Mouse (Mus musculus) CD4-positive helper T cell, adult 2 months (primary cell): ENCODE data around the gene Efhc2.

Experiments
- DNase-seq: peaks from one replicate; pipeline ENCODE4 v3.0.0-alpha.2; 2012; ENCODE audit warnings: low read depth, missing footprints, low spot score

The Efhc2 gene

DNA sequence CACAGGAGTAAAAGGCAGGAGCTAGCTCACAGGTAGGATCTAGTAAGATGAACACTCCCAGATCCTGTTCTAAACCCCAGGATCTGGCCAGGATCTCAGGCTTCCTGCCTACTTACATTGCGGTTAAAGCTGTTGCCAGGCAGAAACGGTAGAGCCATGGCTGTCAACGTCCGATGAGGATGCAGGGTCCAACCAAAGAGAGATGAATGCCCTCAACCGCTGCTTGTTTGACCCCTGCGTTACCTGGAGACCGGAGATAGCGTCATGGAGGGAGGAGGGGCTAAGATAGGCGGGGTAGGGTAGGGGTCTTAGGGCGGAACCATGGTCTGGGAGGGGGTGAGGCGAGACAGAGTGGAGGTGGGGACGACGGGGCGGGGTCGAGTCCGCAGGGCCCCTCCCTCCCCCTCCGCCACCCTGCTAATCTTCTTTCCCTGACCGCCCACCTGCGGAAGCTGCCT is at the start of gene Efhc2:
Gene Efhc2, minus strand, starts transcription at position 243 of the 458 bp plus-strand sequence.
- DNase-seq, result no peak

DNA sequence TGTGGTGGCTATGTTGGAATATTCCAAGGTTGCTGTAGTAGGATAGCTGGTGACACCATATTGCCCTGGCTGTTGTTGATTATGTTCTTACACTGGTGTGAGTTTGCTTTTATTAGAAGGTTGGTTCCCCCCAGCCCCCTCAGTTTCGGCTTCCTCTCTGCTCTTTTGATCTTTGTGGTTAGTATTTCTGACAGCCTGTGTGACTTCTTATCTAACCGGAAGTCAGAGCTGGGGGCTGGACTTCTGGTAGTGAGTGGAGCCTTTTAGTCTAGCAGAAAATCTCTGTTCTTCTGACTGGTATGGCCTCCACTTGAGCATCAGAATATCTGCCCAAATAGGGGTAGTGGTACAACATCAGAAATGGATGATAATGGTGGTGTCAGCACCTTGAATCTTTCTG is 45.9 kb upstream of the Efhc2 start:
- DNase-seq, result peak; percentile 34

DNA sequence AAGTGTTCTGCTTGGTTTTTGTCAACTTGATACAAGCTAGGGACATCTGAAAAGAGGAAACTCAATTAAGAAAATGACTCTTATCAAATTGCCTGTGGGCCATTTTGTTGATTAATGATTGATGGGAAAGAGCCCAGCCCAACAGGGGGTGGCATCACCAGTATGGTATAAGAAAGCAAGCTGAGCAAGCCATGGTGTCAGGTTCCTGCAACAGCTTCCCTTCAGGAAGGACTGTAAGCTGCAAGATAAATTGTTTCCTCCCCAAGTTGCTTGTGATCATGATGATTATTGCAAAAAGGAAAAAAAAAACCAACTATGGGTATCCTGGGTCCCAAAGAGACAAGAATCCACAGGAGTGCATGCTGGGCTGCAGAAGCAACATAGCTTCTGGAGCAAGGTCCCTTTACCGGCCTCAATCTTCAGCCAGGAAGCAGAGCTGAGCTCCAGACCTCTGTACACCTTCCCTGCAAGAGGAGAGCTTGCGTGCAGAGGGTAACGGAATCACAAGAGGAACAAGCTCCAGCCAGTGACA is 18.8 kb downstream of the Efhc2 start:
- DNase-seq, result no peak

DNA sequence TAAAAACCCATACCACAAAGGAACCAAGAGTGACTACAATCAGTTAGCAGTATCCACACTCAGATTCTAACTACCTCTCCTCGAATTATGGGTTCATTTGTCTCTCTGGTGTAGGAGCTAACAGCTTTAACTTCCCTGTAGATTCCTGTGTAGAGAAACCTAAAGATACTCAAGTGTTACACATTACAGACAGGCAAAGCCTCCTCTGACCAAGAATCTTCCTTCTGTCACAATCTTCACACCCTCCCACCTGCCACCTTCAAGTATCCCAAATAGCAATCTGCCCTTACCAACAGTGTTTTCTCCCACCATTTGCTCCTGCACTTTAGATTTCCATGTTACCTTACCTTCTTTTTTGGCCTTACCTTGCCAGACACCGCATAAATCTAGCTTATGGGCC is 35.3 kb downstream of the Efhc2 start:
- no peak for DNase-seq

DNA sequence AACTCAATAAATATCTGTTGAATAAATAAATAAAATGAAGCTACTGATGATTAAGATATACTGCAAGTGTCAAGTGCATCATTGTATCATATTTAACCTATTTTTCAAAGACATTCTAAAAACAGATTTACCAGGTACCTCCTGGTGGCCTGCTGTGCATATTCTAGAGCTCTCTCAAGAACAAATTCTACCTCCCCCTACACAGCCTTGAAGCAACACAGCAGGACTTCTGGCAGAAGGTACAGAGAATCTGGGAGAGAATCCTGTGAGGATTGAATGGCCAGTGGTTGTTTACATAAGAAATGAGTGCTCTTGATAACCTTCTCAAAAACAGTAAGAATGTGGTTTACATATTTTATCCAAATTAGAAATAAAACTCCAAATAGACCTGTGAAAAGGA is 94.0 kb downstream of the Efhc2 start:
- DNase-seq, result no peak

DNA sequence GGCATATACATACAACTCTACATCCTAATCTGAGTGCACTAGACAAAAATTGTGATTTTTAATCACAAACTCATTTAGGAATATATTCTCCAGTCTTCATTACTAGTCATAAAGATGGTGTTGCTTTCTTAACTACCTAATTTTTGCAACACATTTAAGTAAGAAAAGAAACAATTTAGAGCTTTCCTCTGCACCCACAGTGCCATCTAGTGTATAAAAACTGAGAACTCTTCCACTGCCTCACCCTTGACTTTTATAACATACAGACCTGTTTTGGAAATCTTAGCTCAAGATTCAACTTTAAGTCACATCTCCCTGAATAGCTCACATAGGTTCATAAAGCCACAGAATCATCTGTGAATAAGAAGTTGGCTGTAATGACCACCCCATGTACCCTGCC is 101.7 kb downstream of the Efhc2 start:
- DNase-seq, result no peak

DNA sequence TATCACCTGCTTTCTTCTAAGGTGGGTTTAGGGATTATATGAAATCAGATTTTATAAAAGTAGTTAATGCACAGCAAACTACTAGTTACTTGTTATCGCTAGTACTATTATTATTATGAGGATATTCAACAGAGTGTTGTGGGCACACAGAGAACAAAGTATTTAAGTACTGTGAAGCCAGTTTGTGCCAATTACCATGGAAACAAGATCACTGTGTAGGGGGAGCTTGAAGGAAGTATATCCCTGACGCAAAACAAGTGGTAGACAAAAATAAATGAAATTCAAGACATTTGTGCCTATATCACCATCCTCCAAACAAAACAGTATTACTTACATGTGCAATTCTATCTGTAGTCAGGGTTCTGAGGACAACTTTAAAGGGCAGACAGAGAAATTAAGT is 105.7 kb downstream of the Efhc2 start:
- no peak for DNase-seq

DNA sequence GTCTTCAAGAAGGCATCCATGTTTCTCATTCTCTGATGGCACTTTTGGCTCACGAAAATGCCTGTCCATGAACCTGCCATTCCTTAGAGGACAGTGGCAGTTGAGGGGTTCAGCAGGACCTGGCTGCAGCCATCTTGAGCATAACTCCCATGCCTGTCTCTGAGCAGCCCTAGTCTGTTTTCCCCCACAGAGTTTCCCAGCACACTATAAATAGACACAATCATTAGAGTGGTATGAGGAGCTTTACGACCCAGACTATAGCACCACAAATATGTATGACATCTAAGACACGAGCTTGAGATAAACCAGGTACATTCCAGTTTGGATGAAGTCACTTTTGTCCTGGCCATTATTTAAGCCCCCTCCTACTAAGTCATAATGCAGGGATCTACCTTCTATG is 143.4 kb downstream of the Efhc2 start:
- DNase-seq, result no peak

DNA sequence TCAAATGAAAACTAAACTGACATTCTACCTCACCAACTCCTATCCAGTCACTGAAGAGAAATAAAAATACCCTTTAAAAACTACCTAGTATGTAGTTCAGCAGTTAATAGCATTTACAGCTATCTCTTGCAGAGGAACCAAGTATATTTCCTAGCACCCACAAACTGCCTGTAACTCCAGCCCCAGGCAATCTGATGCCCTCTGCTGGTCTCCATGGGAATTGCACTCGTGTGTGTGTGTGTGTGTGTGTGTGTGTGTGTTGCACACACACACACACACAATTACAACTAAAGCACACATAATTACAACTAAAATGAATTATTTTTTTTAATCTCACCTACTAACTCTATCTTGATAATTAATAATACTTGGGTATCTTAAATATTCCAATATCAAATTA is 153.5 kb downstream of the Efhc2 start:
- DNase-seq, result no peak
